Mouse (Mus musculus): ENCODE data around the gene Slc25a13.

Gene Slc25a13

GRCm38 (mm10) chr6:6121904-6122303 lies 95.1 kb downstream of the Slc25a13 start:
- in situ Hi-C loops (cut with MboI; ENCODE audit: low sequenced_read_pairs), result no loop called here

GRCm38 (mm10) chr6:6120841-6121240 lies 96.1 kb downstream of the Slc25a13 start:
- in situ Hi-C loops (cut with MboI; ENCODE audit: low sequenced_read_pairs), result no loop called here

GRCm38 (mm10) chr6:6115771-6116170 lies 101.2 kb downstream of the Slc25a13 start:
- in situ Hi-C loops (cut with MboI; ENCODE audit: low sequenced_read_pairs), result no loop called here

DNA sequence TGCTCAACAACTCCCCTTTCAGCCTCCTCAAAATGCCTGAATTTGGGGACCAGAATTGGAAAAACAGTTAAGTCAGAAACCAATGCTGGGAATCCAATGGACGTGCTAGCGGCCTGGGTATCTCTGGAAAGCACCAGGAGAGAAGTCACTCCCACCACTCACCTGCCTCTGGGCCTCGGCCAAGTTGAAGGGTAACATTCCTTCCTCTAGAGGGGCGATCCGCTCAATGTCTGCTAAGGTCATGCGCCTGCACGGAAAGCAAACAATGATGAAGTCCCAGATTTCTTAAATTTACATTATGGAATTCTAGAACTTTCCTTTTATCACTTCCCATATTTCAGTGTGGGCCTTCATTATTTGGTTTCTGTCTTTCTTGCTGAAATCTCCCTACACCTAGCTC lies 103.2 kb downstream of the Slc25a13 start:
- in situ Hi-C loops (cut with MboI; ENCODE audit: low sequenced_read_pairs), result no loop called here

- in situ Hi-C loops (cut with MboI; ENCODE audit: low sequenced_read_pairs), result no loop called here
Measured at GRCm38 (mm10) chr6:6112767-6113528, 104.0 kb downstream of the Slc25a13 start.

DNA sequence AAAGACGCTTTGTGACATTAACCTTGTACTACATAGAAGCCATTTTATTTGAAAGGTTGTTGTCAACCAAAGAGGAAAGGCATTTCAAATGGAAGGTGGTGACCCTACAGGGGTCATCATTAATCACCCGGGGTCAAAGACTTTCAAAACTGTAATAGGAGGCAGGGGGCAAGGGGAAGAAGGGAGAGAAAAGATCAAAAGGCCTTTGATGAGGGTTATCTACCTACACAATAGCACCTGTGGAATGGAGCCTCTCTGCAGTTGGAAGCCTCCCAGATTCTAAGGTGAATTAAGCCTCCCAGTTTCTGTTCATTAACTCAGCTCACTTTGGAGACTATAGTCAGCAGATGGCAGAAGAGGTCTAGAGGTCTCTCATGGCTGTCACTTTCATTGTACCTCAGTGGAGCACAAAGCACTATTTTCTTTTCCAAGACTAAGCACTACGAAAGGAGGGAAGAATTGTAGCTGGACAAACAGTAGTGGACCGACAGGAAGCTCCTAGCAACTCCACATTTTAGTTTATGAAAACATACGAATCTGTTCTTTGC lies 109.5 kb downstream of the Slc25a13 start:
- in situ Hi-C loops (cut with MboI; ENCODE audit: low sequenced_read_pairs), result no loop called here

DNA sequence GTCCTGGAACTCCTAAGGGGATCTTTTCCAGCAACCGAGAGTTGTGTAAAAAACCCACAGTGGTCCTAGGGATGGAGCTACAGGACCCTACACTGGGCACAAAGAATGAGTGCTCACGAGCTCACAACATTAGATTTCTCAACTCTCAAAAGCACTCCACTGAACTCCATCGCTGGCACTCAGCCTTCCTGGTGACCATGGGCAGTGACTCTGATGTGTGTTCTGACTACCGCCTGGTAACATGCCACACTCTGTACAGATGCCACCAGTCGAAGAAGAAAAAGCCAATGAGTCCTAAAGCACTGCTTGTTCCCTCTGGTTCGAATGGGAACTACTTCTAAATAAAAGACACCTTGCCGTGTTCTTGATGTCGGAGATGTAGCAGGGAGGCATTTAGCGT lies 111.4 kb downstream of the Slc25a13 start:
- in situ Hi-C loops (cut with MboI; ENCODE audit: low sequenced_read_pairs), result no loop called here

- in situ Hi-C loops (cut with MboI; ENCODE audit: low sequenced_read_pairs), result no loop called here
Measured at GRCm38 (mm10) chr6:6103469-6103868, 113.5 kb downstream of the Slc25a13 start.

DNA sequence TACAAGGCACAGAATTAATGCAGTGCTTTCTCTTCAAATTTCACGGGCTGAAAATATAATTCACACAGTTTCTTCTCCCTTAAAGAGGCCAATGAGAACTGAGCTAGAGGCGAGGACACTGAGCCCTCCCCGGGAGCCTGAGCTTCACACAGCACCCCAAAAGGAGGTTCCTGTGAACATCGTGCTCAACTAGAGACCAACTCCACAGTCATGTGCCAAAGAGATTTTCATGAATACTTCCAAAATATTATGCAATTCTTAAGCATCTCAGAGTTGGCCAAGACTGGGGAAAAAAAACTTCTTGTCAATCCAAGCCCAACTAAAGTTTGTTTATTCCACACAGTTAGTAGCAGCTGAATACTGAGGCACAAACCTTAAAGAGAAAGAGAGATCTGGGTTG lies 115.4 kb downstream of the Slc25a13 start:
- in situ Hi-C loops (cut with MboI; ENCODE audit: low sequenced_read_pairs), result no loop called here

GRCm38 (mm10) chr6:6100892-6101480 lies 116.0 kb downstream of the Slc25a13 start:
- in situ Hi-C loops (cut with MboI; ENCODE audit: low sequenced_read_pairs), result no loop called here

DNA sequence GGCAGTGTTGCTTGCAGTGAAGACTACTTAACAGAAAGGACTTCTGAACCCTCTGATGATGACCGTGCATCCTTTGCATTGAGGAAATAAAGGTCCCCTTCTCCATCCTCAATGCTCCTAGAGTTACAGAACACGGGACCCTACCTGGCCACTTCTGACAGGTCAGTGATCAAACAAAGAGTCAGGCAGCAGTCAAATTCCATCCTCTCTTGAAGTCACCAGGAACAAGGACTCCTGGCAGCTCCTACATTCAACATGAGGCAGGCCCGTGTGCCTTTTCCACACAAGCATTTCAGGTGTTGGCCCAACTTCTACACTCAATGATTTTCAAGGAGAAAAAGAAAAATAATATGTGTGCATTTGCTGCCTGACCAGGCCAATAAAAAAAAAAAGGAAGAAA lies 123.0 kb downstream of the Slc25a13 start:
- in situ Hi-C loops (cut with MboI; ENCODE audit: low sequenced_read_pairs), result no loop called here

DNA sequence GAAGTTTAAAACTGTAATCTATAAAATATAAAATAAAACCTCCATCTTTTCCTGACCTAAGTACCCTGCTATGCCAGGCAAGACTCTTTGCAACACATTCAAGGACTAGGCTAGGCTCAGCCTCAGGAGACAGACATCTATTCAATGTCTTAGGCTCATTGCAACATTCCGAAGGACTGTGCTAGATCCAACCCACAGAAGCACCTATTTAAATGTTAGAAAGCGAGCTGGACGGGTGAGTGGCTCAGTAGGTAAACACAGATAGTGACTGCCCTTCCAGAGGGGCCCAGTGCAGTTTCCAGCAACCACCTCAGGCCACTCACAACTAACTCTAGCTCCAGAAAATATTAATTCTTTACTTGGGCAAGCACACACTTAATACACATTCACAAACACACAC lies 123.5 kb downstream of the Slc25a13 start:
- in situ Hi-C loops (cut with MboI; ENCODE audit: low sequenced_read_pairs), result no loop called here

GRCm38 (mm10) chr6:6092497-6092896 lies 124.5 kb downstream of the Slc25a13 start:
- in situ Hi-C loops (cut with MboI; ENCODE audit: low sequenced_read_pairs), result no loop called here

GRCm38 (mm10) chr6:6091016-6091415 lies 126.0 kb downstream of the Slc25a13 start:
- in situ Hi-C loops (cut with MboI; ENCODE audit: low sequenced_read_pairs), result no loop called here

DNA sequence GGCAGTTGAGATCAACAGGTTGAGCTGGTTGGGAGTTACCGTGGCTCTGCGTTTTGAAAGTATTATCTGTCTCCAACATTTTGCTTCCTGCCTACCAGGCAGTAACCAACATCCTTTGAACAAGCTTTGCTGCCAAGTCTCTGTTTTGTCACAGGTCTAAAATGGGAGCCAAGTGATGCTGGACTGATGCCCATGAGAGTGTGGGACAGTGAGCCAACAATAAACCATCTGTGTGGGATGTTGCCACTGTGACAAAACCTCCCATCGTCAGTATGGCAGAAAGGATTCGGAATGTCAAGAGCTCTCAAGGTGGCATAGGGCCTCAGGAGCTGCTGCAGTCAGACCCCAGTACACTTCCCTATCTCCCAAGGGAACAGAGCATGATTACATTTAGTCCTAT lies 128.8 kb downstream of the Slc25a13 start:
- in situ Hi-C loops (cut with MboI; ENCODE audit: low sequenced_read_pairs), result no loop called here

DNA sequence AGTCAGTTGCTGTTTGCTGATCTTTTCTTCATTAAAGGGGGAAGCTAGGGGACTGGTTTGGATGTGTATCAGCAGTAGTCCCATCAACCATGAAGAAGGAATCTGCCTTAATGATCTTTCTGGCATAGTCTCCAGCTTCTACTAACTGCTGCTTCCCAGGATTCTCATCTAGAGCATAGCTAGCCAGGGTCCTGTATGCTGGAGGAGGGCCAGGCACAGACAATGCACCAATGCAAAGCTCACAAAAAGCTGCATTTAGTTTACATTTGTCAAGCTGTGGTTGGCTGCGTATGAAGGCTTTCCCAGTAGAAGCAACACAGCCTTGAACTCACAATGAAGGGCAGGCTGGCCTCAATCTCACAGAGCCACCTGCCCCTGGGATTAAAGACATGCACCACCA lies 136.5 kb downstream of the Slc25a13 start:
- in situ Hi-C loops (cut with MboI; ENCODE audit: low sequenced_read_pairs), result no loop called here

DNA sequence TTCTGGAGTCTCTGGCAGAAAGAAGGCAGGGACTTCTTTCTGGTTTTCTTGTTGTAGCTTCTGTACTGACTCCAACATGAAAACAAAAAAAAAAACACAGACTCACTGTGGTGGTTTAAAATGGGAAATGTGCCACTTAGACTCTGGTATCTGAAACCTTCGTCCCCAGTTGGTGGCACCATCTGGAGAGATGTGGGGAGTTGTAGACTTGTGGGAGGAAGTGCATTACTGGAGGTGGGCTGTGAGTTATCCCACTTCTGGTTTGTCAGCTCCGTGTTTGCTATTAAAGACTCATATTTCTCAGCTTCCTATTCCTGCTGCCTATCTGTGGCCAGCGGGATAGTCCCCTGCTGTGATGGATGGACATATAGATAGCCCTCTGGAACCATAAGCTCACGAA lies 139.7 kb downstream of the Slc25a13 start:
- in situ Hi-C loops (cut with MboI; ENCODE audit: low sequenced_read_pairs), result no loop called here

GRCm38 (mm10) chr6:6075940-6076447 lies 141.0 kb downstream of the Slc25a13 start:
- in situ Hi-C loops (cut with MboI; ENCODE audit: low sequenced_read_pairs), result no loop called here

GRCm38 (mm10) chr6:6071038-6071437 lies 145.9 kb downstream of the Slc25a13 start:
- in situ Hi-C loops (cut with MboI; ENCODE audit: low sequenced_read_pairs), result no loop called here

GRCm38 (mm10) chr6:6070015-6070414 lies 147.0 kb downstream of the Slc25a13 start:
- in situ Hi-C loops (cut with MboI; ENCODE audit: low sequenced_read_pairs), result no loop called here

- in situ Hi-C loops (cut with MboI; ENCODE audit: low sequenced_read_pairs), result no loop called here
Measured at GRCm38 (mm10) chr6:6067201-6067600, 149.8 kb downstream of the Slc25a13 start.

GRCm38 (mm10) chr6:6058548-6058947 lies 158.4 kb downstream of the Slc25a13 start:
- in situ Hi-C loops (cut with MboI; ENCODE audit: low sequenced_read_pairs), result no loop called here
